Comparison of ENCODE assay signal across 9 mouse cellular contexts in genomic region chr4:97868938-97869440, GRCm38 (mm10).
DNase-seq lines count a peak whose midpoint lies in the region; ATAC-seq and TF ChIP-seq lines count a peak whose summit lies in the region.
"Had no signal": no experiment of that assay in that cellular context is flagged by ENCODE, and none has a peak within 500 bp of the region (broad histone marks: within the 10 kb centered on the region; RNA-seq: fewer than 3 reads in every experiment).

No protein-coding gene starts in this region.

- no peaks in the 10 kb centered on the region for H3K36me3 ChIP-seq in hindbrain, embryonic 14.5 days (replicated peaks; ENCODE audit: control insufficient read depth, insufficient read depth)
- no peaks in the 10 kb centered on the region for H3K36me3 ChIP-seq in lung, embryonic 16.5 days (ENCODE audit: control insufficient read depth, insufficient read depth, low read length)

- TF ChIP-seq CTCF in cerebellum, adult 2 months (IDR thresholded peaks at IDR 0.05; ENCODE audit: borderline replicate concordance, insufficient read depth, low read depth, low read length) = no peak

- H3K4me3 ChIP-seq in cerebellum, adult 2 months (replicated peaks; ENCODE audit: insufficient read depth, low read depth, low read length) = peak overlapping the region; percentile 53
- H3K4me3 ChIP-seq in hindbrain, embryonic 14.5 days (replicated peaks; ENCODE audit: low read length) = peak overlapping the region; percentile 26
- peak overlapping the region; percentile 41 for H3K4me3 ChIP-seq in lung, embryonic 16.5 days (ENCODE audit: low read length)
- H3K4me3 ChIP-seq: erythroblast, embryonic 14.5 days had no signal

- H3K27me3 ChIP-seq in cerebellum, adult 2 months (ENCODE audit: control insufficient read depth, insufficient read depth, low read length) = no peaks in the 10 kb centered on the region
- H3K27me3 ChIP-seq in hindbrain, embryonic 14.5 days (ENCODE audit: control insufficient read depth, insufficient read depth, low read length) = no peaks in the 10 kb centered on the region
- no peaks in the 10 kb centered on the region for H3K27me3 ChIP-seq in lung, embryonic 16.5 days (ENCODE audit: control insufficient read depth, insufficient read depth, low read depth, low read length)

- peak; percentile 79 for DNase-seq in adipocyte (ENCODE audit: low spot score)
- DNase-seq in cerebellum, adult 2 months = peak; percentile 98
- DNase-seq in frontal cortex, postnatal 25 days (ENCODE audit: low spot score in 2 of 2) = peak; percentile 96 to 97
- peak; percentile 85 for DNase-seq in hindbrain, embryonic 14.5 days (ENCODE audit: low spot score)
- peak; percentile 98 for DNase-seq in layer of hippocampus, postnatal 14 days (ENCODE audit: low spot score in 2 of 2)
- DNase-seq in right cerebral cortex, postnatal 4 days = peak; percentile 98

- peak; percentile 89 for ATAC-seq in hindbrain, embryonic 14.5 days (ENCODE audit: low FRiP score)
- peak; percentile 94 for ATAC-seq in lung, embryonic 16.5 days (ENCODE audit: low read depth)
- no peak for ATAC-seq in inflammation-experienced regulatory T-cells, adult 6 months

- H3K9me3 ChIP-seq in hindbrain, embryonic 14.5 days (ENCODE audit: control insufficient read depth, low read length) = no peaks in the 10 kb centered on the region
- no peaks in the 10 kb centered on the region for H3K9me3 ChIP-seq in lung, embryonic 16.5 days (ENCODE audit: control insufficient read depth, low read length)

- peak overlapping the region; percentile 35 for H3K4me2 ChIP-seq in hindbrain, embryonic 14.5 days (replicated peaks)
- peak overlapping the region; percentile 60 for H3K4me2 ChIP-seq in lung, embryonic 16.5 days (ENCODE audit: low read depth, low read length)

- WGBS in cerebellum, adult 2 months = 3% methylated on average over 27 of the region's 27 CpGs
- 66% methylated on average over 27 of the region's 27 CpGs for WGBS in hindbrain, embryonic 14.5 days
- WGBS in lung, embryonic 16.5 days = 17% methylated on average over 27 of the region's 27 CpGs

- H3K9ac ChIP-seq in hindbrain, embryonic 14.5 days = no peak overlapping the region
- H3K9ac ChIP-seq in lung, embryonic 16.5 days (ENCODE audit: low read length) = peak overlapping the region; percentile 57

- H3K4me1 ChIP-seq in cerebellum, adult 2 months (ENCODE audit: control insufficient read depth, insufficient read depth, low read length) = peaks cover 13% of the 10 kb centered on the region
- peaks cover 31% of the 10 kb centered on the region for H3K4me1 ChIP-seq in hindbrain, embryonic 14.5 days (replicated peaks; ENCODE audit: control insufficient read depth, insufficient read depth, low read length)
- H3K4me1 ChIP-seq in lung, embryonic 16.5 days (replicated peaks; ENCODE audit: control insufficient read depth, insufficient read depth, low read length) = peaks cover 40% of the 10 kb centered on the region

- TF ChIP-seq POLR2A in cerebellum, adult 2 months (IDR thresholded peaks at IDR 0.05; ENCODE audit: borderline replicate concordance, insufficient read depth, low read length) = peak; percentile 69; the same call in 1 of the 2 replicates

- peak overlapping the region; percentile 92 for H3K27ac ChIP-seq in cerebellum, adult 2 months (ENCODE audit: insufficient read depth, low read length)
- H3K27ac ChIP-seq in hindbrain, embryonic 14.5 days = peak overlapping the region; percentile 75
- H3K27ac ChIP-seq in lung, embryonic 16.5 days (ENCODE audit: low read length) = peak overlapping the region; percentile 99
